Mouse (Mus musculus) adipose tissue, adult 10 weeks (tissue): ENCODE data around the gene Vmn2r92. TPM values are rescaled to one million over a fixed set of nuclear protein-coding genes. Genes with fewer than 3 reads are reported as not detected.

Experiments
- polyA plus RNA-seq: library from polyadenylated mRNA; stranded (reverse); fragments of 350-450 nt; fragmentation: Illumina TruSeq; extraction: RNeasy Lipid Tissue Mini Kit (QIAGEN cat#74804); gene quantifications from one replicate; pipeline ENCODE4 v1.2.3, GENCODE M21; 2014; ENCODE audit warnings: low read depth, low replicate concordance

The Vmn2r92 gene
- not detected for polyA plus RNA-seq

GRCm38 (mm10) chr17:18151587-18151986 is at the start of gene Vmn2r92:
Vmn2r92 (plus strand) TSS chr17:18151887.

Other genes with a start within 250 kb of the Vmn2r92 start
- not detected for gene Fpr-rs4, start 130.2 kb upstream of the Vmn2r92 start, polyA plus RNA-seq
- gene Vmn2r124, start 102.5 kb upstream of the Vmn2r92 start, polyA plus RNA-seq, result not detected
- not detected for gene Vmn2r91, start 66.9 kb upstream of the Vmn2r92 start, polyA plus RNA-seq
- gene Vmn2r94, start 125.9 kb downstream of the Vmn2r92 start, polyA plus RNA-seq, result not detected
- gene Vmn2r93, start 146.2 kb downstream of the Vmn2r92 start, polyA plus RNA-seq, result not detected